Mouse (Mus musculus) liver, postnatal 0 days (tissue): Measurements from ENCODE around the gene Cfap58.

Source experiments
- CTCF ChIP-seq: sonication (generic); IDR thresholded peaks from 2 replicates; pipeline ENCODE4 v1.5.1; 2016; ENCODE audit warnings: antibody characterized with exemption, low read depth
- EP300 ChIP-seq: IDR thresholded peaks from 2 replicates; pipeline ENCODE4 v1.6.1; 2016; ENCODE audit warnings: antibody characterized with exemption, low read depth, mild to moderate bottlenecking

GRCm38 (mm10) chr19:48039554-48039953, 102.1 kb downstream of the Cfap58 start:
- TF ChIP-seq CTCF (no peak), EP300 (no peak)
